Mouse (Mus musculus): Measurements from ENCODE around the gene Sohlh2.
"Not testable (repeated sequence)": the region's sequence is repeated elsewhere in the genome, so short reads cannot be mapped to it uniquely, and the experiment has no call there.

Sohlh2 gene

GRCm38 (mm10) chr3:55181766-55182165 is at the start of gene Sohlh2:
Sohlh2 (plus strand) TSS chr3:55182028.
- no peak for DNase-seq (ENCODE audit: low spot score in 2 of 2)

GRCm38 (mm10) chr3:55137039-55137438 is 44.8 kb upstream of the Sohlh2 start, which contains the start of gene Ccdc169:
Ccdc169 (plus strand) TSS chr3:55137339.
- no peak for DNase-seq (ENCODE audit: low spot score in 2 of 2)

- DNase-seq (ENCODE audit: low spot score in 2 of 2), result no peak
Observed at GRCm38 (mm10) chr3:55139837-55140236, 42.0 kb upstream of the Sohlh2 start.

- no peak for DNase-seq (ENCODE audit: low spot score in 2 of 2)
Observed at GRCm38 (mm10) chr3:55141401-55141800, 40.4 kb upstream of the Sohlh2 start.

GRCm38 (mm10) chr3:55144916-55145315 is 36.9 kb upstream of the Sohlh2 start:
- no peak for DNase-seq (ENCODE audit: low spot score in 2 of 2)

- no peak for DNase-seq (ENCODE audit: low spot score in 2 of 2)
Observed at GRCm38 (mm10) chr3:55146441-55146840, 35.4 kb upstream of the Sohlh2 start.

GRCm38 (mm10) chr3:55147156-55147555 is 34.7 kb upstream of the Sohlh2 start:
- DNase-seq (ENCODE audit: low spot score in 2 of 2), result no peak

- no peak for DNase-seq (ENCODE audit: low spot score in 2 of 2)
Observed at GRCm38 (mm10) chr3:55148091-55148490, 33.7 kb upstream of the Sohlh2 start.

- peak; percentile 9 to 44 for DNase-seq (ENCODE audit: low spot score in 2 of 2)
Observed at GRCm38 (mm10) chr3:55151656-55152433, 30.0 kb upstream of the Sohlh2 start.

- no peak for DNase-seq (ENCODE audit: low spot score in 2 of 2)
Observed at GRCm38 (mm10) chr3:55152673-55153334, 29.0 kb upstream of the Sohlh2 start.

GRCm38 (mm10) chr3:55154163-55154562 is 27.7 kb upstream of the Sohlh2 start:
- DNase-seq (ENCODE audit: low spot score in 2 of 2), result no peak

GRCm38 (mm10) chr3:55157413-55157812 is 24.4 kb upstream of the Sohlh2 start:
- no peak for DNase-seq (ENCODE audit: low spot score in 2 of 2)

- DNase-seq (ENCODE audit: low spot score in 2 of 2), result no peak
Observed at GRCm38 (mm10) chr3:55161144-55161543, 20.7 kb upstream of the Sohlh2 start.

GRCm38 (mm10) chr3:55163510-55163909 is 18.3 kb upstream of the Sohlh2 start:
- no peak for DNase-seq (ENCODE audit: low spot score in 2 of 2)

- DNase-seq (ENCODE audit: low spot score in 2 of 2), result no peak
Observed at GRCm38 (mm10) chr3:55172478-55172877, 9.3 kb upstream of the Sohlh2 start.

- DNase-seq (ENCODE audit: low spot score in 2 of 2), result no peak
Observed at GRCm38 (mm10) chr3:55177271-55177670, 4.6 kb upstream of the Sohlh2 start.

GRCm38 (mm10) chr3:55191668-55192067 is 9.8 kb downstream of the Sohlh2 start:
- DNase-seq (ENCODE audit: low spot score in 2 of 2), result no peak

- no peak for DNase-seq (ENCODE audit: low spot score in 2 of 2)
Observed at GRCm38 (mm10) chr3:55193351-55193750, 11.5 kb downstream of the Sohlh2 start.

GRCm38 (mm10) chr3:55194792-55195191 is 13.0 kb downstream of the Sohlh2 start:
- no peak for DNase-seq (ENCODE audit: low spot score in 2 of 2)

GRCm38 (mm10) chr3:55195581-55196327 is 13.9 kb downstream of the Sohlh2 start:
- no peak for DNase-seq (ENCODE audit: low spot score in 2 of 2)

- no peak for DNase-seq (ENCODE audit: low spot score in 2 of 2)
Observed at GRCm38 (mm10) chr3:55196328-55196710, 14.5 kb downstream of the Sohlh2 start.

- not testable (repeated sequence) for DNase-seq (ENCODE audit: low spot score in 2 of 2)
Observed at GRCm38 (mm10) chr3:55203621-55204020, 21.8 kb downstream of the Sohlh2 start.
